Mouse (Mus musculus): ENCODE results near the gene Dhrs7. TPM values are rescaled to one million over a fixed set of nuclear protein-coding genes. Genes with fewer than 3 reads are reported as not detected.
"Not testable (repeated sequence)": the region's sequence is repeated elsewhere in the genome, so short reads cannot be mapped to it uniquely, and the experiment has no call there.

Dhrs7 gene
- polyA plus RNA-seq, 1 experiment from 2014 or later = 44.6 TPM

DNA sequence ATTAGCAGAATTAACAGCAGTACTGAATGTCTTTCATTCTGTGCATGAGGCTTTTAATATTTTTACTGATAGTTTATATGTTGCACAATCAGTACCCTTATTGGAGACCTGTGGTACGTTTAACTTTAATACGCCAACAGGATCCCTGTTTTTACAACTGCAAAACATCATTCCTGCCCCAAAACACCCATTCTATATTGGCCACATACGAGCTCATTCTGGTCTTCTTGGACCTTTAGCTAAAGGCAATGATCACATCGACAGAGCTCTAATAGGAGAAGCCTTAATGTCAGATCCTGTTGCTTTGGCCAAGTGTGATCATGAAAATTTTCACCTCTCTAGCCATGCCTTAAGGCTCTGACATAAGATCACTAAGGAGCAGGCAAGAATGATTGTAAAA is 21.9 kb upstream of the Dhrs7 start:
- not testable (repeated sequence) for H3K9ac ChIP-seq (ENCODE audit: low read depth, low read length); H3K27ac ChIP-seq (replicated peaks; ENCODE audit: low read depth, low read length); H3K9me3 ChIP-seq (ENCODE audit: control insufficient read depth, low read length); H3K4me2 ChIP-seq (ENCODE audit: low read depth, low read length); ATAC-seq (ENCODE audit: low read depth); H3K36me3 ChIP-seq (ENCODE audit: control insufficient read depth, insufficient read depth, low read length); DNase-seq (ENCODE audit: low spot score); H3K27me3 ChIP-seq (replicated peaks; ENCODE audit: control insufficient read depth, insufficient read depth, low read length); H3K4me3 ChIP-seq (ENCODE audit: low read depth, low read length); H3K4me1 ChIP-seq (ENCODE audit: control insufficient read depth, insufficient read depth, low read length)
- WGBS = 73% methylated on average over 4 of the region's 4 CpGs

GRCm38 (mm10) chr12:72683612-72684011 is 18.9 kb upstream of the Dhrs7 start:
- Histone ChIP-seq H3K9me3 (ENCODE audit: control insufficient read depth, low read length) (no peaks in the 10 kb centered on the region), H3K27me3 (replicated peaks; ENCODE audit: control insufficient read depth, insufficient read depth, low read length) (no peaks in the 10 kb centered on the region), H3K4me1 (ENCODE audit: control insufficient read depth, insufficient read depth, low read length) (no peaks in the 10 kb centered on the region), H3K36me3 (ENCODE audit: control insufficient read depth, insufficient read depth, low read length) (no peaks in the 10 kb centered on the region), H3K4me2 (ENCODE audit: low read depth, low read length) (no peak overlapping the region), H3K9ac (ENCODE audit: low read depth, low read length) (no peak overlapping the region), H3K27ac (replicated peaks; ENCODE audit: low read depth, low read length) (no peak overlapping the region), H3K4me3 (ENCODE audit: low read depth, low read length) (no peak overlapping the region)
- DNase-seq (ENCODE audit: low spot score) = no peak
- WGBS = 97% methylated on average over 3 of the region's 3 CpGs
- ATAC-seq (ENCODE audit: low read depth) = no peak

GRCm38 (mm10) chr12:72682511-72683282 is 18.0 kb upstream of the Dhrs7 start:
- Histone ChIP-seq H3K4me1 (ENCODE audit: control insufficient read depth, insufficient read depth, low read length) (no peaks in the 10 kb centered on the region), H3K9me3 (ENCODE audit: control insufficient read depth, low read length) (no peaks in the 10 kb centered on the region), H3K9ac (ENCODE audit: low read depth, low read length) (no peak overlapping the region), H3K27me3 (replicated peaks; ENCODE audit: control insufficient read depth, insufficient read depth, low read length) (no peaks in the 10 kb centered on the region), H3K27ac (replicated peaks; ENCODE audit: low read depth, low read length) (no peak overlapping the region), H3K4me3 (ENCODE audit: low read depth, low read length) (no peak overlapping the region), H3K36me3 (ENCODE audit: control insufficient read depth, insufficient read depth, low read length) (no peaks in the 10 kb centered on the region), H3K4me2 (ENCODE audit: low read depth, low read length) (no peak overlapping the region)
- 56% methylated on average over 8 of the region's 8 CpGs for WGBS
- DNase-seq (ENCODE audit: low spot score) (no peak), ATAC-seq (ENCODE audit: low read depth) (no peak)

DNA sequence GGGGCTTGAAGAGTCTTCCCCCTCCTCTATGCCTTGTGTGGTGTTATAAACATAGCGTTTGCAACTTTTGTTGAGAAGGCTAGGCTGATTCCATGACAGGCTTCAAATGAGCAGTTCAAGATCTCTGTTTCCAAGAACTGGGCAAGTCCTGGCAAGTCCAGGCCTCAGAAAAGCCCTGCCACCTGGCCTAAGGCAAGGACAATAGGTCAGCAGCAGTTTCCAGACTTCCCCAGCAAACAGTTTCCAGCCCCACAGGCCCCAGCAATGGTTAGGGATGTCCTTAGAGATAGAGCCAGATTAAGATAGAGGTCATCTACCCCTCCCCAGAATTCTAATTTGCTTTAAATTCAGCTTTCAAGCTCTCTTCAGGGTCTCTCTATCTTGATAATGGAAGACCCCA is 17.2 kb upstream of the Dhrs7 start:
- 96% methylated on average over 1 of the region's 1 CpGs for WGBS
- no peak overlapping the region for H3K9ac ChIP-seq (ENCODE audit: low read depth, low read length)
- no peak overlapping the region for H3K4me3 ChIP-seq (ENCODE audit: low read depth, low read length)
- H3K36me3 ChIP-seq (ENCODE audit: control insufficient read depth, insufficient read depth, low read length) = no peaks in the 10 kb centered on the region
- DNase-seq (ENCODE audit: low spot score) = no peak
- no peak overlapping the region for H3K4me2 ChIP-seq (ENCODE audit: low read depth, low read length)
- H3K27ac ChIP-seq (replicated peaks; ENCODE audit: low read depth, low read length) = no peak overlapping the region
- H3K27me3 ChIP-seq (replicated peaks; ENCODE audit: control insufficient read depth, insufficient read depth, low read length) = no peaks in the 10 kb centered on the region
- H3K9me3 ChIP-seq (ENCODE audit: control insufficient read depth, low read length) = no peaks in the 10 kb centered on the region
- no peaks in the 10 kb centered on the region for H3K4me1 ChIP-seq (ENCODE audit: control insufficient read depth, insufficient read depth, low read length)
- no peak for ATAC-seq (ENCODE audit: low read depth)

DNA sequence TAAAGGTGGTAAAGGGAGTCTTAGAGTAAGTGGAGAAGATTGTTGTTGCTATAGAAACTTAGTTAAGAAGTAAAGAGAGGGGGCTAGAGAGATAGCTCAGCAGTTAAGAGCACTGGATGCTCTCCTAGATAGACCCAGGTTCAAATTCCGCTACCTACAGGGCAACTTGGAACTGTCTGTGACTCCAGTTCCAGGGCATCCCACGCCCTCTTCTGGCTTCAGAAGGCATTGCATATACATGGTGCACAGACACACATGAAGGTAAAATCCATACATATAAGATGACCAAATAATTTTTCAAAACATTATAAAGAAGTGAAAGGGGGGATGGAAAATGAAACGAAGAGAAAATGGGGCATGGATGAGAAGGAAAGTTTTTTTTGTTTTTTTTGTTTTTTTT is 14.9 kb upstream of the Dhrs7 start:
- Histone ChIP-seq H3K36me3 (ENCODE audit: control insufficient read depth, insufficient read depth, low read length) (no peaks in the 10 kb centered on the region), H3K27ac (replicated peaks; ENCODE audit: low read depth, low read length) (no peak overlapping the region), H3K27me3 (replicated peaks; ENCODE audit: control insufficient read depth, insufficient read depth, low read length) (no peaks in the 10 kb centered on the region), H3K9me3 (ENCODE audit: control insufficient read depth, low read length) (no peaks in the 10 kb centered on the region), H3K4me2 (ENCODE audit: low read depth, low read length) (no peak overlapping the region), H3K4me1 (ENCODE audit: control insufficient read depth, insufficient read depth, low read length) (no peaks in the 10 kb centered on the region), H3K9ac (ENCODE audit: low read depth, low read length) (no peak overlapping the region), H3K4me3 (ENCODE audit: low read depth, low read length) (no peak overlapping the region)
- 66% methylated on average over 3 of the region's 3 CpGs for WGBS
- no peak for DNase-seq (ENCODE audit: low spot score)
- ATAC-seq (ENCODE audit: low read depth) = no peak

DNA sequence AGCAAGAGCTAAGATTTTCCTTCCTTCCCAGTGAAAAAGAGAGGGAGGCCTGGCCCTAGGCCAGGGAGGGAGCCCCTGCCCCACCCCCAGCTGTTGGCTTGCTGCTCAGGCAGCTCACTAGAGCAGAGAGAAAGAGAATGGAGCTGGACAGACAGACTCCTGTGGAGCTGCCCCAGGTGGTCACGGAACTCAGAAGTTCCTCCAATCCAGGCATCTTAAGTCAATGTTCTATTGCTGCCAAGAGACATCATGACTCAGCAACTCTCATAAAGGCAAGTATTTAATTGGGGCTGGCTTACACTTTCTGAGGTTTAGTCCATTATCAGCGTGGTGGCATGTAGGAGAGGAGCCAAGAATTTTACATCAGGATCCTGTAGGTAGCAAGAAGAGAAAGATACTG is 10.1 kb upstream of the Dhrs7 start:
- Histone ChIP-seq H3K4me2 (ENCODE audit: low read depth, low read length) (no peak overlapping the region), H3K4me3 (ENCODE audit: low read depth, low read length) (no peak overlapping the region), H3K36me3 (ENCODE audit: control insufficient read depth, insufficient read depth, low read length) (no peaks in the 10 kb centered on the region), H3K27ac (replicated peaks; ENCODE audit: low read depth, low read length) (no peak overlapping the region), H3K9ac (ENCODE audit: low read depth, low read length) (no peak overlapping the region), H3K27me3 (replicated peaks; ENCODE audit: control insufficient read depth, insufficient read depth, low read length) (no peaks in the 10 kb centered on the region), H3K4me1 (ENCODE audit: control insufficient read depth, insufficient read depth, low read length) (no peaks in the 10 kb centered on the region), H3K9me3 (ENCODE audit: control insufficient read depth, low read length) (peaks cover 2% of the 10 kb centered on the region; the same call in 1 of the 2 replicates)
- DNase-seq (ENCODE audit: low spot score) (no peak), ATAC-seq (ENCODE audit: low read depth) (peak; percentile 41; the same call in 1 of the 2 replicates)
- 72% methylated on average over 2 of the region's 2 CpGs for whole genome bisulfite sequencing

DNA sequence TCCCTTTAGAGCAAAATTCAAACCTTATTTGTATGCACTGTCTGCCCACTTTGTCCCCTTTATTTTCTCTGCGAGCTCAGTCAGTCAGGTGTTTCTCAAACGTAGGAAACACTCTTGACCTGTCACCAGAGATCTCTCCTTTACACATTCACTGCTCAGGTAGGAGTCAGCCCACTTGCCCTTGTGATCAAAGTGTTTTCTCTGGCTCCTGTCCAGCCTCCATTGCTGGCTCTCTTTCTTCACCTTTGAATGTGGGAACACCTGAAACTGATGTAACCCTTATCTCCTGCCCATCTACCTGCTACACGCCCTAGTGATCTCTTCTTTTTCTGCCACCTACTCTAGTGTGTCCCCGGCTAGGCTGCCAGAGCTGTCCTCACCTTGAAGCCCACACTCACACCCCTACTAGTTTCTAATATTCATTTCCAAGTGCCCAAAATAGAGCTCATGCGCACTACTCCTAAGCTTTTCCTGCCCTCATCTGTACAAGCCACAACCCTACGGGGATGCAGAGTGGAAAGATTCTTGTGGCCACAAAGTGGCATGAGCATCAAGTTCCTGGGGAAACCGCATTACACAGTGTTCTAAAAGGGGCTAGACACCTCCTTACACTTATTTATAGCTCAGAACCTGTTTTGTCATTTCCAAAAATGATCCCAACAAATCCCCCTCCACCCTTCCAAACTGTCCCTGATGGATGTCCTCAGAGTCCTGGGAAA is 9.5 kb upstream of the Dhrs7 start:
- Histone ChIP-seq H3K9ac (ENCODE audit: low read depth, low read length) (no peak overlapping the region), H3K27ac (replicated peaks; ENCODE audit: low read depth, low read length) (no peak overlapping the region), H3K36me3 (ENCODE audit: control insufficient read depth, insufficient read depth, low read length) (no peaks in the 10 kb centered on the region), H3K27me3 (replicated peaks; ENCODE audit: control insufficient read depth, insufficient read depth, low read length) (no peaks in the 10 kb centered on the region), H3K9me3 (ENCODE audit: control insufficient read depth, low read length) (peaks cover 4% of the 10 kb centered on the region; the same call in 1 of the 2 replicates), H3K4me3 (ENCODE audit: low read depth, low read length) (no peak overlapping the region), H3K4me1 (ENCODE audit: control insufficient read depth, insufficient read depth, low read length) (no peaks in the 10 kb centered on the region), H3K4me2 (ENCODE audit: low read depth, low read length) (no peak overlapping the region)
- DNase-seq (ENCODE audit: low spot score) = peak; percentile 70
- peak; percentile 78 for ATAC-seq (ENCODE audit: low read depth)
- WGBS = 70% methylated on average over 7 of the region's 7 CpGs

GRCm38 (mm10) chr12:72671516-72672135 is 6.9 kb upstream of the Dhrs7 start:
- no peaks in the 10 kb centered on the region for H3K36me3 ChIP-seq (ENCODE audit: control insufficient read depth, insufficient read depth, low read length)
- no peak overlapping the region for H3K4me2 ChIP-seq (ENCODE audit: low read depth, low read length)
- H3K4me1 ChIP-seq (ENCODE audit: control insufficient read depth, insufficient read depth, low read length) = no peaks in the 10 kb centered on the region
- H3K27ac ChIP-seq (replicated peaks; ENCODE audit: low read depth, low read length) = no peak overlapping the region
- H3K9ac ChIP-seq (ENCODE audit: low read depth, low read length) = no peak overlapping the region
- no peaks in the 10 kb centered on the region for H3K27me3 ChIP-seq (replicated peaks; ENCODE audit: control insufficient read depth, insufficient read depth, low read length)
- WGBS = 87% methylated on average over 6 of the region's 6 CpGs
- no peak for DNase-seq (ENCODE audit: low spot score)
- ATAC-seq (ENCODE audit: low read depth) = no peak
- no peak overlapping the region for H3K4me3 ChIP-seq (ENCODE audit: low read depth, low read length)
- H3K9me3 ChIP-seq (ENCODE audit: control insufficient read depth, low read length) = peaks cover 4% of the 10 kb centered on the region; the same call in 1 of the 2 replicates
